22 mouse cellular contexts compared by ENCODE assay signal in the genomic region with DNA sequence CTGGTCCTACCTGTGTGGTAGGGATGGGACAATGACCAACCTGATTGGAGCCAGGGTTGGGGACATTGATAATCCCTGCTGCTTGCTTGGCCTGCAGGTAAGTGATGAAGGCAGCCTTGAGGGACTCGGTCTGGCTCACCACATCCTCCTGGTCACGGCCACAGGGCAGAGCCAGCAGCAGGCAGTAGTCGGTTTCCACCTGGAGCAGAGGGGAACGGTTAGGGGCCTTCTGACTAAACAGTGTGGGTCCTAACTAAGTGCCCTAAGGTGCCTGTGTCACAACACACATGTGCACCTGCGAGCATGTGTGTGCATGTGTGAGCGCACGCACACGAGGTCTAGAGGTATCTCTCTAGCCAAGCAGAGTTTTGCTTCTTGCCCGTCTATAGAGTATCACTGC. TPM values are rescaled to one million over a fixed set of nuclear protein-coding genes. Genes with fewer than 3 reads are reported as not detected.
DNase-seq lines count a peak whose midpoint lies in the region; ATAC-seq and TF ChIP-seq lines count a peak whose summit lies in the region.
"Had no signal": no experiment of that assay in that cellular context is flagged by ENCODE, and none has a peak within 500 bp of the region (broad histone marks: within the 10 kb centered on the region; RNA-seq: fewer than 3 reads in every experiment).

No protein-coding gene starts in this region.

- intact Hi-C loops in gastrocnemius, adult 2 months (cut with DNase I): no loop called here

- no peak overlapping the region for H3K4me3 ChIP-seq in gastrocnemius, adult 2 months
- H3K4me3 ChIP-seq in layer of hippocampus, adult 2 months: no peak overlapping the region
- H3K4me3 ChIP-seq: embryonic facial prominence, embryonic 13.5 days; embryonic facial prominence, embryonic 15.5 days; forebrain, embryonic 13.5 days; forebrain, embryonic 15.5 days had no signal

- no peak for ATAC-seq in erythroblast, adult 5-6 weeks (replicated peaks; ENCODE audit: low FRiP score, poor library complexity, severe bottlenecking)
- ATAC-seq: CD4-positive, CD25-positive, alpha-beta regulatory T cell, adult 4 months; forebrain, embryonic 13.5 days; forebrain, embryonic 15.5 days; forebrain, postnatal 0 days had no signal

- peak; percentile 29 for DNase-seq in cerebellum, adult 11-12 months
- no peak for DNase-seq in cerebellum, postnatal 4 days (ENCODE audit: low spot score in 2 of 2)
- DNase-seq in gastrocnemius, adult 2 months: peak; percentile 14
- DNase-seq in gastrocnemius, adult 8-10 months (ENCODE audit: low spot score in 2 of 2): no peak
- no peak for DNase-seq in layer of hippocampus, adult 2 months (ENCODE audit: low spot score in 2 of 2)
- DNase-seq in layer of hippocampus, adult 8-10 months (ENCODE audit: low spot score in 2 of 2): no peak
- DNase-seq: adrenal gland, adult 2 months; adrenal gland, postnatal 10 days; adrenal gland, postnatal 25 days; B cell, adult 2 months; embryo, embryonic 11 days; forebrain, postnatal 0 days had no signal

- no peak overlapping the region for H3K27ac ChIP-seq in gastrocnemius, adult 2 months
- H3K27ac ChIP-seq in layer of hippocampus, adult 2 months: peak overlapping the region; percentile 79
- H3K27ac ChIP-seq: embryonic facial prominence, embryonic 13.5 days; forebrain, embryonic 13.5 days had no signal

- TF ChIP-seq CTCF in gastrocnemius, adult 2 months (IDR thresholded peaks at IDR 0.05): no peak
- TF ChIP-seq CTCF in layer of hippocampus, adult 2 months (conservative IDR thresholded peaks at IDR 0.05): no peak

RNA-seq across cellular contexts. Expression of gene Zbtb17, which starts 24.9 kb away (rescaled TPM):
- 10 to 100 TPM; 30.2 to 30.6 TPM for total RNA-seq in gastrocnemius, adult 2 months (2021)
- 10 to 100 TPM; 30.2 to 38.3 (median 33.0) TPM for total RNA-seq in gastrocnemius, adult 8-10 months (2022)
- 10 to 100 TPM; 33.8 to 34.6 TPM for total RNA-seq in layer of hippocampus, adult 2 months (2021)
- 10 to 100 TPM; 27.6 to 35.4 (median 30.4) TPM for total RNA-seq in layer of hippocampus, adult 8-10 months (2022)
- 6.3 TPM in 1 of 2 replicates, not detected in the other for total RNA-seq in erythroblast, adult 5-6 weeks (2015; ENCODE audit: low replicate concordance)
- total RNA-seq in erythroblast, adult 5-6 weeks (2017; ENCODE audit: low replicate concordance): 2.6 and 4.3 TPM in 2 replicates

RNA-seq across cellular contexts. Expression of gene Srarp, which starts 33.4 kb away (rescaled TPM):
- 1 to 10 TPM in 1 of 2 experiments, under 1 TPM in 1; 0.92 to 1.6 TPM for total RNA-seq in gastrocnemius, adult 2 months (2021)
- total RNA-seq in gastrocnemius, adult 8-10 months (2022): under 1 TPM in 3 of 4 experiments, not detected in 1; 0.32 to 0.54 (median 0.36) TPM
- total RNA-seq in layer of hippocampus, adult 2 months (2021): 1 to 10 TPM; 4.1 to 5.3 TPM
- 1 to 10 TPM; 3.4 to 4.9 (median 3.6) TPM for total RNA-seq in layer of hippocampus, adult 8-10 months (2022)
- total RNA-seq in erythroblast, adult 5-6 weeks (2015; ENCODE audit: low replicate concordance): not detected in 2 replicates
- total RNA-seq in erythroblast, adult 5-6 weeks (2017; ENCODE audit: low replicate concordance): 0.70 TPM in 1 of 2 replicates, not detected in the other
- total RNA-seq: adrenal gland, postnatal 10 days; adrenal gland, postnatal 25 days; adrenal gland, postnatal 4 days; common myeloid progenitor, adult 5-6 weeks; ES-E14; MEL had no signal

RNA-seq across cellular contexts. Expression of gene Hspb7, which starts 48.8 kb away (rescaled TPM):
- 100 to 1,000 TPM; 223 to 468 TPM for total RNA-seq in gastrocnemius, adult 2 months (2021)
- 100 to 1,000 TPM; 243 to 314 (median 275) TPM for total RNA-seq in gastrocnemius, adult 8-10 months (2022)
- total RNA-seq in layer of hippocampus, adult 2 months (2021): under 1 TPM in 1 of 2 experiments, not detected in 1; 0.12 TPM
- total RNA-seq in layer of hippocampus, adult 8-10 months (2022): under 1 TPM in 1 of 4 experiments, not detected in 3; 0.33 TPM
- total RNA-seq in erythroblast, adult 5-6 weeks (2015; ENCODE audit: low replicate concordance): not detected in 2 replicates
- not detected in 2 replicates for total RNA-seq in erythroblast, adult 5-6 weeks (2017; ENCODE audit: low replicate concordance)
- total RNA-seq: common myeloid progenitor, adult 5-6 weeks; ES-E14; forebrain, postnatal 0 days; MEL had no signal

RNA-seq across cellular contexts. Expression of gene Clcnkb, which starts 53.5 kb away (rescaled TPM):
- under 1 TPM in 1 of 2 experiments, not detected in 1; 0.25 TPM for total RNA-seq in gastrocnemius, adult 2 months (2021)
- under 1 TPM in 2 of 4 experiments, not detected in 2; 0.11 to 0.58 TPM for total RNA-seq in gastrocnemius, adult 8-10 months (2022)
- not detected for total RNA-seq in layer of hippocampus, adult 2 months (2021)
- not detected for total RNA-seq in layer of hippocampus, adult 8-10 months (2022)
- total RNA-seq in erythroblast, adult 5-6 weeks (2015; ENCODE audit: low replicate concordance): not detected in 2 replicates
- not detected in 2 replicates for total RNA-seq in erythroblast, adult 5-6 weeks (2017; ENCODE audit: low replicate concordance)
- total RNA-seq: adrenal gland, adult 2 months; adrenal gland, postnatal 10 days; adrenal gland, postnatal 25 days; common myeloid progenitor, adult 5-6 weeks; forebrain, postnatal 0 days; MEL had no signal

Comparison
In these comparisons a context has a peak if more than half of its experiments do, and no peak if none do; other contexts are left out.
1. DNase-seq: peak in cerebellum, adult 11-12 months (single experiment) and gastrocnemius, adult 2 months (single experiment); none in cerebellum, postnatal 4 days (0 of 2), gastrocnemius, adult 8-10 months (0 of 2), layer of hippocampus, adult 2 months (0 of 2) and layer of hippocampus, adult 8-10 months (0 of 2).
2. RNA of gene Hspb7, which starts 48.8 kb away (total RNA-seq): 223 to 468 TPM in gastrocnemius, adult 2 months and 243 to 314 TPM in gastrocnemius, adult 8-10 months; 0.12 TPM in layer of hippocampus, adult 2 months, 0.33 TPM in layer of hippocampus, adult 8-10 months and not detected in erythroblast, adult 5-6 weeks; every median in the first group is over 100 times any median in the second.